Mouse (Mus musculus) cerebellum, adult 9-10 months (tissue): ENCODE data around the gene Bag6.

ENCODE experiments used
- DNase-seq: peaks from one replicate; pipeline ENCODE4 v3.0.0; 2022

Gene Bag6

GRCm38 (mm10) chr17:35134801-35135590 is at the start of gene Bag6:
Bag6 (plus strand) TSS chr17:35135178.
- peak; percentile 96 for DNase-seq

- DNase-seq, result no peak
Measured at GRCm38 (mm10) chr17:35085208-35085865, 49.6 kb upstream of the Bag6 start, which contains the start of gene Ly6g6f. Ly6g6f (minus strand) TSS chr17:35085610.

- DNase-seq, result no peak
Measured at GRCm38 (mm10) chr17:35088151-35088550, 46.8 kb upstream of the Bag6 start.

- DNase-seq, result peak; percentile 95
Measured at GRCm38 (mm10) chr17:35088825-35089644, 45.9 kb upstream of the Bag6 start, which contains the start of gene Abhd16a. Abhd16a (plus strand) TSS chr17:35089263.

GRCm38 (mm10) chr17:35090166-35090932 is 44.6 kb upstream of the Bag6 start:
- DNase-seq, result peak; percentile 96

- peak; percentile 61 for DNase-seq
Measured at GRCm38 (mm10) chr17:35092403-35093198, 42.4 kb upstream of the Bag6 start.

- no peak for DNase-seq
Measured at GRCm38 (mm10) chr17:35094475-35095365, 40.3 kb upstream of the Bag6 start.

GRCm38 (mm10) chr17:35096597-35096996 is 38.4 kb upstream of the Bag6 start:
- no peak for DNase-seq

GRCm38 (mm10) chr17:35097164-35097655 is 37.8 kb upstream of the Bag6 start:
- peak; percentile 78 for DNase-seq

- DNase-seq, result no peak
Measured at GRCm38 (mm10) chr17:35100196-35100765, 34.7 kb upstream of the Bag6 start.

- no peak for DNase-seq
Measured at GRCm38 (mm10) chr17:35101161-35101560, 33.8 kb upstream of the Bag6 start.

- no peak for DNase-seq
Measured at GRCm38 (mm10) chr17:35102299-35102698, 32.7 kb upstream of the Bag6 start.

GRCm38 (mm10) chr17:35103221-35103690 is 31.7 kb upstream of the Bag6 start:
- no peak for DNase-seq

GRCm38 (mm10) chr17:35104079-35104478 is 30.9 kb upstream of the Bag6 start:
- DNase-seq, result no peak

- no peak for DNase-seq
Measured at GRCm38 (mm10) chr17:35104754-35105153, 30.2 kb upstream of the Bag6 start.

GRCm38 (mm10) chr17:35105740-35106389 is 29.1 kb upstream of the Bag6 start:
- DNase-seq, result peak; percentile 80

- no peak for DNase-seq
Measured at GRCm38 (mm10) chr17:35106522-35106921, 28.5 kb upstream of the Bag6 start.

GRCm38 (mm10) chr17:35108097-35108496 is 26.9 kb upstream of the Bag6 start, which contains the start of gene Ly6g5c:
Ly6g5c (plus strand) TSS chr17:35108279.
- peak; percentile 76 for DNase-seq

GRCm38 (mm10) chr17:35111774-35112173 is 23.2 kb upstream of the Bag6 start:
- no peak for DNase-seq
